ENCODE assay signal across 8 mouse cellular contexts in the genomic region with DNA sequence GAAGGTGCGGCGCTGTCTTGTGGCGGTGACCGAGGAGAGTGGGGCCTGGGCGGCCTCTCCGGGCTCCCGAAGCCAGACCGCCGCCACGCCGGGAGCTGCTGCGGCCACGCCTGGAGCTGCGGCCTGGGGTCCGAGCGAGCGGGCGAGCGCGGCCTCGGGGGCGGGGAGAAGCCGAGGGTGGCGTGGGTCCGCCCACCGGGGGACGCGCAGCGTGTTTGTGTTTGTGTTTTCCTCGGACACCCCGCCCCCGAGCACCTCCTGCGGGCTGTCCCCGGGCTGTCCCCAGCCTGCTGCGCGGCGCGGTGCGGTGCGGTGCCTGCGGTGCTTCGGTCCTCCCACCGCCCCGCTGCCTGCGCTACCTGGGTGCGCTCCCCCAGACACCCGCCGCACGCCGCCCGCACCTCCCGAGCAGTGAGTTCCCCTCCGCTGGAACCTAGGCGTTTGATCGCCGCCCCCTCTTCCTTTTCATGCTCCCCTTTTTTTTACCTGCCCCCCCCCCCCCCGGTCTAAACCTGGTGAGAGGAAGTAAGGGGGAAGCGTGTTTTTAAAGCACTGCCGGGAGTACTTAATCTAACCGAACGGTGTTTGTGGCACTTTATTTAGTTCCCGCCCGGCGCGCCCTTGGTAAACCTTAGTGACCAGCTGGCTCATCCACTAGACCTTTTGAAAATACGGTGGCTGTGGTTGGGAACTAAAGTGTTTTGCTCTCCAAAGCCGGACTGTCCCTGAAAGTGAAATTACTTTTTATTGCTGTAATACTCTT. TPM values are rescaled to one million over a fixed set of nuclear protein-coding genes. Genes with fewer than 3 reads are reported as not detected.
DNase-seq lines count a peak whose midpoint lies in the region; ATAC-seq and TF ChIP-seq lines count a peak whose summit lies in the region.

No protein-coding gene starts in this region.

- H3K4me3 ChIP-seq in limb, embryonic 14.5 days (replicated peaks; ENCODE audit: low read length): peak overlapping the region; percentile 93
- peak overlapping the region; percentile 92 for H3K4me3 ChIP-seq in midbrain, embryonic 14.5 days (replicated peaks; ENCODE audit: low read depth, low read length)

- H3K9ac ChIP-seq in limb, embryonic 14.5 days (ENCODE audit: low read depth, low read length, severe bottlenecking): peak overlapping the region; percentile 97
- H3K9ac ChIP-seq in midbrain, embryonic 14.5 days (replicated peaks; ENCODE audit: low read length): peak overlapping the region; percentile 93

- peak; percentile 70 for ATAC-seq in limb, embryonic 14.5 days (ENCODE audit: low FRiP score, low read depth)
- ATAC-seq in midbrain, embryonic 14.5 days (ENCODE audit: low FRiP score, low TSS enrichment): peak; percentile 82

- peaks cover 4% of the 10 kb centered on the region for H3K4me1 ChIP-seq in limb, embryonic 14.5 days (ENCODE audit: control insufficient read depth, insufficient read depth, low read length)
- H3K4me1 ChIP-seq in midbrain, embryonic 14.5 days (ENCODE audit: control insufficient read depth, insufficient read depth, low read length): peaks cover 21% of the 10 kb centered on the region

- peak overlapping the region; percentile 65 for H3K4me2 ChIP-seq in limb, embryonic 14.5 days (replicated peaks; ENCODE audit: low read depth, low read length, severe bottlenecking)
- peak overlapping the region; percentile 81 for H3K4me2 ChIP-seq in midbrain, embryonic 14.5 days (ENCODE audit: low read length)

- WGBS in limb, embryonic 14.5 days: under 1% methylated on average over 36 of the region's 67 CpGs
- WGBS in midbrain, embryonic 14.5 days: under 1% methylated on average over 62 of the region's 67 CpGs

- H3K9me3 ChIP-seq in limb, embryonic 14.5 days (ENCODE audit: control insufficient read depth, low read length): no peaks in the 10 kb centered on the region
- no peaks in the 10 kb centered on the region for H3K9me3 ChIP-seq in midbrain, embryonic 14.5 days (ENCODE audit: control insufficient read depth, low read length)

- no peaks in the 10 kb centered on the region for H3K27me3 ChIP-seq in limb, embryonic 14.5 days (ENCODE audit: control insufficient read depth, insufficient read depth, low read length)
- H3K27me3 ChIP-seq in midbrain, embryonic 14.5 days (ENCODE audit: control insufficient read depth, insufficient read depth, low read length): no peaks in the 10 kb centered on the region

- 0 out of 2 replicates have a peak, but pooled peaks cover 8% of the 10 kb centered on the region for H3K36me3 ChIP-seq in limb, embryonic 14.5 days (ENCODE audit: control insufficient read depth, insufficient read depth, low read length)
- peaks cover 10% of the 10 kb centered on the region for H3K36me3 ChIP-seq in midbrain, embryonic 14.5 days (ENCODE audit: control insufficient read depth, insufficient read depth, low read length)

- DNase-seq in gastrocnemius, adult 18-20 months (ENCODE audit: low spot score): peak; percentile 34
- DNase-seq in gastrocnemius, postnatal 25 days: no peak
- DNase-seq in cerebellum, adult 11-12 months: peak; percentile 69
- peak; percentile 47 to 54 for DNase-seq in frontal cortex, postnatal 10 days (ENCODE audit: low spot score in 2 of 2)
- peak; percentile 86 for DNase-seq in induced T-regulatory cell, adult 2 months (ENCODE audit: low read depth)
- peak; percentile 56 for DNase-seq in limb, embryonic 14.5 days (ENCODE audit: low spot score)
- DNase-seq in midbrain, embryonic 14.5 days: peak; percentile 58
- DNase-seq in spleen, postnatal 36 days (ENCODE audit: low spot score in 2 of 2): peak; percentile 64 to 68

- peak overlapping the region; percentile 99 for H3K27ac ChIP-seq in limb, embryonic 14.5 days (replicated peaks; ENCODE audit: low read depth, low read length)
- peak overlapping the region; percentile 99 for H3K27ac ChIP-seq in midbrain, embryonic 14.5 days (replicated peaks; ENCODE audit: low read depth, low read length)

- no peak for TF ChIP-seq POLR2A in limb, embryonic 14.5 days (IDR thresholded peaks at IDR 0.05; ENCODE audit: borderline replicate concordance, extremely low read depth, insufficient read depth, insufficient read length)

RNA-seq across cellular contexts. Expression of gene Cnot2, which starts 0.6 kb away (rescaled TPM):
- 10 to 100 TPM; 31.2 to 33.9 TPM for total RNA-seq in gastrocnemius, adult 18-20 months (2021)
- total RNA-seq in gastrocnemius, postnatal 25 days (2021): 10 to 100 TPM; 29.7 to 32.6 TPM
- polyA plus RNA-seq in limb, embryonic 14.5 days (2012; rRNA removed): 98.8 and 101 TPM in 2 replicates
- 112 and 116 TPM in 2 replicates for polyA plus RNA-seq in limb, embryonic 14.5 days (2014; fragmentation: Nextera tagmentation; extraction: Ambion mirVana)
- 92.7 and 122 TPM in 2 replicates for polyA plus RNA-seq in midbrain, embryonic 14.5 days (2014; fragmentation: Nextera tagmentation; extraction: Ambion mirVana)
